Mouse (Mus musculus): ENCODE data around the gene Pfn3.
"Not testable (repeated sequence)": the region's sequence is repeated elsewhere in the genome, so short reads cannot be mapped to it uniquely, and the experiment has no call there.

The Pfn3 gene

GRCm38 (mm10) chr13:55414743-55415380 is at the start of gene Pfn3:
TSS of gene Pfn3 (minus strand) at chr13:55415232.
- in situ Hi-C loops (cut with MseI, MboI) = loop anchor here in 1 of 2 experiments (5.0 kb wide), 1 partner anchor 52 kb away; no protein-coding TSS in a partner anchor

DNA sequence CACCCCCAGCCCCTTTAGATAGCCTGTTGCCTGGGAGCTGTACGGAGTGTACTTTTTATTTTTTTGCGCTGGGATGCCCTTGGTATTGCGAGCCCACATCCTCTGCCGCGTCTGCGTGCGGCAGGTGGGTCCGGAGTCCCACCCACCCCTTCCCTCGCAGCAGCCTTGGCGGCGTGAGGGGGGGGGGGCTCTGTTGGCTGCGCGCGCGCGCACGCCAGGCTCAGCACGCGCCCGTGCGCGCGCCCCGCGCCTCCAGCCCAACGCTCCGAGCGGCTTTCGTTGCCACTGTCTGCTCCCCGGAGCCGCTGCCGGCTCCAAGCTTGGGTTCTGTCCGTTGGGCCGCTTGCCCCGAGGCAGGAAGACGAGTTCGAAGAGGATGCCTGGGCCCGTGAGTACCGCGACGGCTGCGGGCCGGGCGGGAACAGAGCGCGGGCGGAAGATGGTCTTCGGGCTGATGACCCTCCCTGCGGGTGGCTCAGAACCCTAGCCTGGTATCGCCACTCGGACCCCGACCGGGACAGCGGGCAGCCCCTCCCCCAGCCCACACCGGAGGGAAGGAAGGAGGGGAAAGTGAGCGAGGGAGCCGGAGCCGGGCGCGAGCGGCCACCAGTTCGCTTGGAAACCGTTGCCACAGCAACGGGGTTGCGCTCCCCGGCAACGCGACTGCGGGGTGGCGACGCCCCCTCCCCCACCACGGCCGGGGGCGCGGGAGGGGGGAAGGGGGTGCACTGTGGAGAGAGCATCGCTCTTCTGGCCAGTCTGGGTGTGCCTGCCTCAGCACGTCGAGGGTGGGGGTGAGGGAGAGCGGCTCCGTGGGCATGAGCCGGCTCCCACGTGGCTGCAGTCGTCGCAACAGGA is 49.2 kb upstream of the Pfn3 start, which contains the start of gene Prr7:
Gene Prr7, plus strand, starts transcription at position 241 of the 858 bp plus-strand sequence.
- in situ Hi-C loops (cut with MseI, MboI) = no loop called here

GRCm38 (mm10) chr13:55463399-55464026 is 48.5 kb upstream of the Pfn3 start:
- in situ Hi-C loops (cut with MseI, MboI) = no loop called here

DNA sequence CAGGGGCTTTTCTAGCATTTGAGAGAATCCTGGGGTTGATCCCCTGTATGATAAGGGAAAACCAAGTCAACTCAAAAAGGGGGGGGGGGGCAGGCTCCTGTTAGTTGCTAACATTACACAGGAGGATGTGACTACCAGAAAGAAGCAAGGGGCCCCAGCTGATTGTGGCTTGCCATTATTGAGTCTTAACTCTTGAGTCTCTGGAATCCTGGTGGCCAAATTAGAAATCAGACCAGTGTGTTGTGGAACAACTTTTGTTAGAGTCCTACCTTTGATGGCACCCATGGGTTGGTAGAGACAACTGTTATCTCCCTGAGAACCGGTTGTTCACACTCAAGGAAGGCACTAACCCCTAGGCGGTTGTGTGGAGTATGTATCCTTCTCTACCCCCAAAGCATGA is 47.9 kb upstream of the Pfn3 start:
- in situ Hi-C loops (cut with MseI, MboI) = no loop called here

DNA sequence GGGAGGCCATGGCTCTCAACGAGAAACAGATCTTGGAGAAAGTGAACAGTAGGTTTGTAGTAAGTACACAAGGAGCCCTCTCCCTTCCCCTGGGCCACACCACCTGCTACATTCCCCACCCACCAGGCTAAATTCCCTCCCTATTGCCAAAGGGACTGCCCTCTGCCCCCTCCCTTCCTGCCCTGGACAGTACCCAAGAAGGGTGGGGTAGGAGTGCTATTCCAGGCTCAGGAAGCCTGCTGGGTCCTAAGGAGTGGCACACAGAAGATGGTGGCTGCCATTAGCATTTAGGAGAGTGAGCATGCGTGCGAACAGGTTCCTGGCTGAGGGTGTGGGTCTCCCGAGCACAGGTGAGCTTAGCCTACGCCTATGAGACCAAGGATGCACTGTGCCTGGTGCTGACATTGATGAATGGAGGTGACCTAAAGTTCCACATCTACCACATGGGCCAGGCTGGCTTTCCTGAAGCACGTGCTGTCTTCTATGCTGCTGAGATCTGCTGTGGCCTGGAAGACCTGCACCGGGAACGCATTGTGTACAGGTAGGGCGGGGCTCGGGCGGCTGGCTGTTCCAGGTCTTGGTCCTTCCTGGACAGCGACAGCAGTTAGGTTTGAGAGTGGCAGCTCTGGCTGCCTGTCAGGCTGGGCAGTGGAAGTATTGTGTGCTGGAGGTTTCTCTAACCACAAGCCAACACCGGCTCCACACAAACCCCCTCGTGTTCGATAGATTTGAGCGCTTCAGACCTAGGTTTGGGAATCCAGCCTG is 36.9 kb upstream of the Pfn3 start:
- in situ Hi-C loops (cut with MseI, MboI) = no loop called here

- in situ Hi-C loops (cut with MseI, MboI) = no loop called here
Observed at GRCm38 (mm10) chr13:55451296-55451695, 36.3 kb upstream of the Pfn3 start.

GRCm38 (mm10) chr13:55450511-55450980 is 35.5 kb upstream of the Pfn3 start:
- in situ Hi-C loops (cut with MseI, MboI) = no loop called here

DNA sequence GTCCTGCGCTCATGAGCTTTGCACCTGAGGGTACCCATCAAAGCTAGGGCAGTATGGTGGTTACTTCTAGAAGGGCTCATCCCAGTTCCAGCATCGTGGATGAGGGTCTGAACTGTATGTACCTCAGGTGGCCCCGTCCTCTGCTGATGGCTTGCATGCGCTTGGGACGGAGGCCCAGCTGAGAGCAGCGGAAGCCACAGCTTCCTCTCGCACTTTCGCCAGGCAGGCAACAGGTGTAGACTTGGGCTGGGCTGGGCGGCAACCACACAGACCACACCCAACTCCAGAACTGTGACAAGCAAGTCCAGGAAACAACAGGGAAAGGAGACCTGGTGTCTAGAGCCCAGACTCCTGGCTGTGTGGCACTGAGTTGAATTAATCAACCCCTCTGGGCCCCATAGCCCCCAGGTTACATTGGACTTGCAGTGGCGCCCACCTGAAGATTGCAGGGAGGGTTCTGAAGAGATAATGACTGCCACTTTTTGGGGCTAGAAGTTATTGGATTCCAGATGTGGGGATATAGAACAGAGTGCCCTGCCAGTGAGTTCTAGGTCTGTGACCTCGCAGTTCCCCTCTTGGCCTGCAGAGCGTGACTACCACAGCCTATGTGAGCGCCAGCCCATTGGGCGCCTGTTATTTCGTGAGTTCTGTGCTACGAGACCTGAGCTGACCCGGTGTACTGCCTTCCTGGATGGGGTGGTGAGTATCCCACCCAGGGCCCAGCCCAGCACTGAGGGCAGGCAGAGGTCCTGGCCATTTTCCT is 34.8 kb upstream of the Pfn3 start:
- in situ Hi-C loops (cut with MseI, MboI) = no loop called here

DNA sequence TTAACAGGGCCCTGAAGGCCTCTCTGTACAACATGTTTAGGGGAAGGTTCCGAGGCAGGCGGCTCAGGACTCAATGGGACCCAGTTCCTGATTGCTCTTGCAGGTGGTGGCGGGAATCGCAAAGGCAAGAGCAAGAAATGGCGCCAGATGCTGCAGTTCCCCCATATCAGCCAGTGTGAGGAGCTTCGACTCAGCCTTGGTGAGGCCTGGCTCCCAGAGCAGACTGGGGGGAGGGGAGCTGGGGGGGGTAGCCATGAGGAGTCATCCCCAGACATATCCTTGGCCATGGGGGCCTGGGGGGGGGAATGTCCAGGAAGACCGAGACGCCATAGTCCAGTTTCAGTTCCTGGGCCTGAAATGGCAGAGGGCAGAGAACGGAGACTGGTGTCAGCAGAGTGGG is 34.2 kb upstream of the Pfn3 start:
- in situ Hi-C loops (cut with MseI, MboI) = no loop called here

GRCm38 (mm10) chr13:55448131-55448530 is 33.1 kb upstream of the Pfn3 start:
- in situ Hi-C loops (cut with MseI, MboI) = no loop called here

- in situ Hi-C loops (cut with MseI, MboI) = no loop called here
Observed at GRCm38 (mm10) chr13:55447543-55447943, 32.5 kb upstream of the Pfn3 start.

GRCm38 (mm10) chr13:55446483-55447105 is 31.6 kb upstream of the Pfn3 start:
- in situ Hi-C loops (cut with MseI, MboI) = no loop called here

DNA sequence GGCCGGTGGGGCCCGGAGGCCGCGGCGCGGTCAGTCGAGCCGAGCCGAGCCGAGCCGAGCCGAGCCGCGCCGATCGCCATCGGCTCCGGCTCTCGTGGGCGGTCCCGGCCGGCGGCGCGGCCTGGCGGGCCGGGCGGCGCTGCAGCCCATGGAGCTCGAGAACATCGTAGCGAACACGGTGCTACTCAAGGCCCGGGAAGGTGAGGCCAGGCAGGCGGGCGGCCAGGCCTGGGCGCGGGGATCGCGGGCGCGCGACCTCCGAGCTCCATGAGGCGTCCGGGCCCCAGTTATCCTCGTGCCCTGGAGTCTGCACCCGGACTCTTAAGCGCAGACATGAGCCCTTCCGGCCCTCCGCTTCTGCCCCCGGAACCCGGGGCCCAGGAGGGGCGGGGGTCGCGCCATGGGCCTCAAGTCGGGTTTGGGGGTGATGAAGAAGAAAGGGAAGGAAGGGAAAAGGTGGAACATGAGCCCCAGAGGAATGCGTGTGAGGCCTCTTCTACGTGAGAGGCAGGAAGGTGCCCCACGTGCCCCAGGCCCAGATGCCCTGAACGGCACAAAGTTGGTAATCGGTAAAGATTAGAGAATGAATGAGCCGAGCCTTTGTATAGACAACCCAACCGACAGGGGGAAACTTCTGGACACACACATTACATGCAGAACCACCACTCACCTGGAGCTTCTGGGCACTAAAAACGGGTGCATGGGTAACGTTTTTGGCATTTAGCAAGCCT is 30.5 kb upstream of the Pfn3 start:
- in situ Hi-C loops (cut with MseI, MboI) = no loop called here

GRCm38 (mm10) chr13:55444937-55445315 is 29.9 kb upstream of the Pfn3 start, which contains the start of gene Grk6:
TSS of gene Grk6 (plus strand) at chr13:55445072.
- in situ Hi-C loops (cut with MseI, MboI) = no loop called here

DNA sequence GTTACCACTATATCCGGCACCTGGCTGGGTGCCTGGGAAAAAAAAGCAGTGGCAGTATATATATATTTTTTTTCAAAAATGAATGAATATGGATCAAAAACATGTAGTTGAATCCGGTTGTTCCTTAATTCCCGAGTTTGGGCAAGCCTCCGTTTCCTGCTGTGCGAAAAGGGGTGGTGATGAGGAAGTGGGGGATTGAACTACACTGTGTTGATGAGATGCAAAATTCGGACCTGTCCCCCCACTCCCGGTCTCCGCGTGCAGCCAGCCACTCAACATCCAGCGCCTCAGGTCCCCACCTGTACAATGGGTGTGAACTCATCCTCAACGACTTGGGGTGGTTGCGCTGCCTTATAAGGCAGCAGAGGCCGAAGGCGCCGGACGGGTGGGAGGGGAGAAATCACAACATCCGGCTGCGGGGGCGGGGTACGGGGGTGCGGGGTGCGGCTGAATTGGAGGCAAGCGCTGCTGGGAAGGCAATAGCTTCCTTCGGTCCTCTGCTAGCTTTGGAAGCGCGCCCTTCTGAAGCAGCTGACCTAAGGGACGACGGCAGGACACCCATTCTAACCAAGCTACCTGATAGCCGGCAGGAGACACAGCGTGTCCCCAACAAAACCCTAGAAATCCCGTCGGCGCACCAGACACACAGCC is 29.4 kb upstream of the Pfn3 start:
- in situ Hi-C loops (cut with MseI, MboI) = no loop called here

- in situ Hi-C loops (cut with MseI, MboI) = no loop called here
Observed at GRCm38 (mm10) chr13:55443799-55444285, 28.8 kb upstream of the Pfn3 start.

DNA sequence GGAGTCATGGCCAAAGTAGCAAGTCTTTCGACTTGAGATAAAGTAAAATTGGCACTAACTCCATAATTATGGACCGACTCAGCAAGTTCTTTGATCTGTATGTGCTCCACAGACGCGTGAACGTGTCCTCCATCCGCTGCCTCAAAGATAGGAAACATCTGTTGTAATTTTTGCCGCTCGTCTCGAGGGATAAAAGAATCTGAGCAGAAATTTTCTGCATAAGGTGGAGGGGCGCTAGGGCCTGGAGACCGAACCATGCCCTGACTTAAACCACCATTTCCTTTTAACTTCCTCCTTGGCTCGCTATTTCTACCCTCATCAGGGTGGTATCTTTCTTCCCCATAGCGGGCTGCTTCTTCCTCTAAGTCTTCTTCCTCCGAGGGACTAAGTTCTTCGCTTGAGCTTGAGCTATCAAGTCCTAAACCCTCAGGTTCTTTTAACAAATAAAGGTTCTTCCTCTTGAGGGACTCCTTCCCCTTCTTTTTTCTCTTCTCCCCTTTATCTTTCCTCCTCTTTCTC is 22.1 kb upstream of the Pfn3 start:
- in situ Hi-C loops (cut with MseI, MboI) = not testable (repeated sequence)

DNA sequence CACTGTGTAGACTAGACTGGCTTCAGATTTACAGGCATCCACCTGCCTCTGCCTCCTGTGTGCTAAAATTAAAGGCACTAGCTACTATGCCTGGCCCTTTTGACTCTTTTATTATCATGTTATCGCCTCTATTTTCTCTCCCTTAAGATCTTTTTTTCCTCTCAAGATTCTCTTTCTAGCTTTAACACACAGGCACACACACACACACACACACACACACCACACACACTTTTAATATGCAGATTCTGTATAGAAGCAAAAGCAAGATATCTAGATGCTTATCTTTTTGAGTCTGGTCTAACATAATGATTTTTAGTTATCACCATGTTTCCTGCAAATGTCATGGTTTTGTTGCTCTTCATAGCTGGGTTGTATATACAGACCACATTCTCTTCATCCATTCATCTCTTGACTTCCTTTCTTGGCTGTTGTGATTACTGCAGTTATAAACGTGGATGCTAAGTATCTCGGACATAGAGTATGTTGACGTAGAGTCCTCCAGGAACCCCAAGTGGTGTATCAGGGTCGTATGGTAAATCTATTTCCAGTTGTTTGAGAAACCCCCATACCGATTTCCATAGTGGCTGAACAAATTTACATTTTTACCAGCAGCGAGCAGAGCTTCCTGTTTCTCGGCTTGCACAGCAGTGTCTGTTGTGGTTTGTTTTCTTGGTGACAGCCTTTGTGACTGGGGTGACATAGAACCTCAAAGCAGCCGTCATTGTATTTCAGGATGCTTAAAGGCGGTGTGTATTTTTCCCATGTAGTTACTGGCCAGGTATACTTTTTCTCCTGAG is 17.1 kb upstream of the Pfn3 start:
- in situ Hi-C loops (cut with MseI, MboI) = no loop called here
